Mouse (Mus musculus) forebrain, embryonic 16.5 days (tissue): ENCODE measurements at regions not wholly inside any gene's neighbourhood (a gene's known extent, or its start where the extent isn't known, plus 50 kb on each side); places are given as distances from the start of the nearest gene placed in this dataset. TPM values are rescaled to one million over a fixed set of nuclear protein-coding genes. Genes with fewer than 3 reads are reported as not detected.

Source experiments
- ATAC-seq: fragments of 200-750 bp; cut with Nextera tagmentation; 2 replicates; pipeline ENCODE4 v1.8.0; 2017; ENCODE audit warnings: mild to moderate bottlenecking, moderate library complexity
- H3K27ac ChIP-seq: fragments of 300-500 bp; sonication (generic); 2 replicates; pipeline ENCODE4 v1.5.1; 2014; ENCODE audit warnings: low read length, control low read depth
- H3K27me3 ChIP-seq: fragments of 300-500 bp; sonication (generic); replicated peaks from 2 replicates; pipeline ENCODE4 v1.6.1; 2014; ENCODE audit warnings: low read length; ENCODE audit not compliant: control insufficient read depth, insufficient read depth
- H3K36me3 ChIP-seq: fragments of 300-500 bp; sonication (generic); 2 replicates; pipeline ENCODE4 v1.6.1; 2014; ENCODE audit not compliant: control insufficient read depth, insufficient read depth
- H3K4me1 ChIP-seq: fragments of 300-500 bp; sonication (generic); replicated peaks from 2 replicates; pipeline ENCODE4 v1.6.1; 2014; ENCODE audit warnings: low read length; ENCODE audit not compliant: control insufficient read depth, insufficient read depth
- H3K4me2 ChIP-seq: fragments of 300-500 bp; sonication (generic); 2 replicates; pipeline ENCODE4 v1.6.1; 2014; ENCODE audit warnings: mild to moderate bottlenecking, low read length, control low read depth
- H3K4me3 ChIP-seq: fragments of 300-500 bp; sonication (generic); replicated peaks from 2 replicates; pipeline ENCODE4 v1.5.1; 2014; ENCODE audit warnings: mild to moderate bottlenecking, low read length, control low read depth
- H3K9ac ChIP-seq: fragments of 300-500 bp; sonication (generic); replicated peaks from 2 replicates; pipeline ENCODE4 v1.6.1; 2014; ENCODE audit warnings: low read depth, low read length, control low read depth
- H3K9me3 ChIP-seq: fragments of 300-500 bp; sonication (generic); 2 replicates; pipeline ENCODE4 v1.6.1; 2016; ENCODE audit warnings: low read length; ENCODE audit not compliant: control insufficient read depth
- WGBS: fragments of 180-500 bp; shearing (Covaris S2); extraction: QIAGEN DNeasy Blood & Tissue Kit; methylation state at CpG from one replicate; pipeline ENCODE4 v1.1.7; 2014; 5-methylcytosine and 5-hydroxymethylcytosine counted together
- microRNA-seq: library from miRNA; unstranded; fragments of <30 nt; microRNA quantifications from one replicate; pipeline ENCODE4, GENCODE M21; 2017

DNA sequence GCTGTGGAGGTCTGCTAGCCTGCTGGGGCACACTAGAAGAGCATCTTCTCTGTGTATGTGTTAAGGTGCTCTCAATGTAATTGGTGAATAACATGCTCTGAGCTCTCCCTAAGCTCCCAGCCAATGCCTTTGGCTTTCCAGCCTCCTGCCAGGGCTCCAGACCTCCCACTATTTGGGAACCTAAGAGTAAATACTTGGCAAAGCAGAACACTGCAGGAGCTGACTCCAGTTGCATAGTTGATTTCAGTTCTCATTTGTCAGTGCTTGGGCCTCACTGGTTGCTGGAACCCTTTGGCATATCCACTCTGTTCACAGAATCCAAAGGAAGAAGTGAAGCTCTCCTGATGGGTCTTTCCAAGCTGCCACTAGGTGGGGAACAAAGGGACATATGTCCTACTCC lies 602.7 kb downstream of the Gm826 start:
- H3K4me2 ChIP-seq = no peak overlapping the region
- no peak overlapping the region for H3K27ac ChIP-seq
- ATAC-seq = no peak
- no peaks in the 10 kb centered on the region; the same call in 1 of the 2 replicates for H3K4me1 ChIP-seq
- no peaks in the 10 kb centered on the region for H3K27me3 ChIP-seq
- H3K9me3 ChIP-seq = no peaks in the 10 kb centered on the region
- no peak overlapping the region for H3K4me3 ChIP-seq
- H3K9ac ChIP-seq = no peak overlapping the region
- H3K36me3 ChIP-seq = no peaks in the 10 kb centered on the region

DNA sequence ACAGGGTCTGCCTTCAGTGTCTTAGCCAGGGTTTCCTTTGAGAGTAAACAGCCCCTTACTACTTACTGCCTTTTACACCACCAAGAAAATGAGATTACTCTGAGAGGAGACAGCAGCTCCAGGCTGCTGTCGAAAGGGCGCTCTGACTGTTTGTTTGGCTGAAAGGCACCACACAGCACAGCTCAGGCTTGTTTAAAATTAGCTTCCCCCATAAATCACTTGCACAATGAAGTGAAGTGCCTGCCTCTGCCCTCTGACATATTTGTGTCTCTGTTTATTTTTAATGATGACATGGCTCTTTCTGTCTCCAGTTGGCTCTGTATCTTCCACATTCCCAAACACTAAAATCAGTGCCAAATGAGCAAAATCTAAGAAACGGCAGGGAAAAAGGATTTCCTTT lies 601.5 kb downstream of the Gm826 start:
- no peaks in the 10 kb centered on the region for H3K36me3 ChIP-seq
- no peak overlapping the region for H3K4me2 ChIP-seq
- H3K9ac ChIP-seq = no peak overlapping the region
- H3K4me3 ChIP-seq = no peak overlapping the region
- 37% methylated on average over 3 of the region's 3 CpGs for WGBS
- no peaks in the 10 kb centered on the region for H3K27me3 ChIP-seq
- no peak overlapping the region for H3K27ac ChIP-seq
- no peaks in the 10 kb centered on the region; the same call in 1 of the 2 replicates for H3K4me1 ChIP-seq
- no peak for ATAC-seq
- H3K9me3 ChIP-seq = no peaks in the 10 kb centered on the region

DNA sequence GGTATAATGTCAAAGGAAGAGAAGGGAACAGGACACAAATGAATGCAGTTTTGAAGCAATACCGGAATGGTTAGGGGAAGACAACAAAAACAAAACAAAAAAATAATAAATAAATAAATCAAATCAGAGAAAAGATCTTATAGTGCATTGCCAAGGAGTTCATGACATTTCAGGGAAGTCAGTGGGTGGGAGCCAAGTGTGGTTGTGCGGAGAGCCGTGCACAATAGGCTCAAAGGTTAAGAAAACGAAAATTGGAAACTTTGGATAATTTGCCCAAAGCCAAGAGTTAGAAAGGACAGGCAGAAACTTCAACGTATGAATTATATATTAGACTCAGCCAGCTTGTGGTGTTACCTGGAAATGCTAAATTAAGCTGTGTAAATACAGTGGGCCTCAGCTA lies 599.4 kb downstream of the Gm826 start:
- Histone ChIP-seq H3K36me3 (no peaks in the 10 kb centered on the region), H3K27me3 (no peaks in the 10 kb centered on the region), H3K4me3 (no peak overlapping the region), H3K4me2 (no peak overlapping the region), H3K9ac (no peak overlapping the region), H3K27ac (no peak overlapping the region), H3K9me3 (no peaks in the 10 kb centered on the region), H3K4me1 (no peaks in the 10 kb centered on the region; the same call in 1 of the 2 replicates)
- no peak for ATAC-seq
- WGBS = 78% methylated on average over 5 of the region's 5 CpGs

DNA sequence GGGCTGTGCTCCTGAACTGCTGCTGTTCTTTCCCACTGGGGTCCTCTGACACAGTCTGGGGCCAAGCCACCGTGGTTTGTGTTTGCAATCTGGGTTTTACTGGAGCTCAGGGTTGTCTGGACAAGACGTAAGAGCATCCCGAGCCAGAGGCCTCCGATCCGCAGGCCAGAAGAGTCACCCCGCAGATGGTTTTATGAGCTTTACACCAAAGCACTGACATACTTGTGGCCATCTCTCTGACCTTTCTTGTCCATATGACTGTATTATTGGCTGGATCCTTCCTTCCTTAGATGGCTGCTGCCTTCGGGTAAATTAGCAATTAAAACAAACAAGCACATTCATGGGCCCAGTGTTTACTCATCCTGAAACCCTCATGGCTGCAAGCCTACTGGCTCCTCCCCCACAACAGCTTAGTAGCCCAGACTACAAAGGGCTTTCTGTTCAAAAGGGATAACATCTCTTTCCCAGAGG lies 578.4 kb downstream of the Gm826 start:
- H3K4me1 ChIP-seq = peaks cover 5% of the 10 kb centered on the region
- no peaks in the 10 kb centered on the region for H3K36me3 ChIP-seq
- 0 out of 2 replicates have a peak overlapping the region, but pooled peaks have one; percentile 25 for H3K27ac ChIP-seq
- no peak overlapping the region for H3K4me3 ChIP-seq
- no peaks in the 10 kb centered on the region for H3K27me3 ChIP-seq
- WGBS = 29% methylated on average over 7 of the region's 7 CpGs
- H3K4me2 ChIP-seq = no peak overlapping the region
- peak; percentile 92 for ATAC-seq
- no peaks in the 10 kb centered on the region for H3K9me3 ChIP-seq
- H3K9ac ChIP-seq = no peak overlapping the region

DNA sequence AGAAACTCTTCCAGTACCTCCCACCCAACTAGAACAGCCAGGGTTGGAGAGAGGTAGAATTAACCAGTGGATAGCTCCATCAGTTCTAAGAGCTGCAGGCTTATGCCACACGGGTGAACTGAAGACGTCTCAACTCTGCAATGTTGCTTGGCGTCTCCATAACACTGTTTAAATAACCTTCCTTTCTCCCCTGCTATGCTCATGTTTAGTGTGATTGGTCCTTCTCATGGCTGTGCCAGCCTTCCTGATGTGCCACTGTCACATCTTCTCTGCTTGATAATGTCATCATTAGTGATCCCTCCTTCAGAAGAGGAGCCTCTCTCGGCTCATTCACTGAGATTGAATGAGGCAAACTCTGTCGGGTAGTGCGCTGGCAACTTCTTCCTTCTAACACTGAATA lies 573.2 kb downstream of the Gm826 start:
- WGBS = 86% methylated on average over 6 of the region's 6 CpGs
- H3K27me3 ChIP-seq = no peaks in the 10 kb centered on the region
- H3K4me1 ChIP-seq = peaks cover 4% of the 10 kb centered on the region
- H3K9ac ChIP-seq = no peak overlapping the region
- no peak overlapping the region for H3K4me2 ChIP-seq
- no peak for ATAC-seq
- no peaks in the 10 kb centered on the region for H3K9me3 ChIP-seq
- no peaks in the 10 kb centered on the region for H3K36me3 ChIP-seq
- H3K4me3 ChIP-seq = no peak overlapping the region
- no peak overlapping the region for H3K27ac ChIP-seq

DNA sequence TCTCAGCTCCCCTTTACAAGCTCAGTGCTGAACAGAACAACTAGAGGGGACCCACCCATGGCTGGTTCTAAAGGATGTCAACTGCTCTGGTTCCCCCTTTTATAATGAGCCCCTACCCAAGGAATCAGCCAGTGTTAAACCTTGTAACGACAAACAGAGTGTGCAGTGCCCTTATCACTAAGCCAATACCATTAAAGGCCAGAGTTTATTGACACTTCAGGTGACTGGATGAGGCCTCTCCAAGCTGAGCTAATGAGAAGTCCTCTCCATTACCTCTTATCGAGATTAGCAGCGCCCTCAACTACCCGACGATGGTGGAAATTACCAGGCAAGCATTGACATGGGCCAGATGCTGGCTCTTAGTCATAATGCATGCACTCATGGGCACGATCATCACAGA lies 570.8 kb downstream of the Gm826 start:
- WGBS = 84% methylated on average over 6 of the region's 6 CpGs
- no peak for ATAC-seq
- H3K4me1 ChIP-seq = no peaks in the 10 kb centered on the region

More for the DNA sequence above, 570.8 kb downstream of the Gm826 start:
- Histone ChIP-seq H3K36me3 (no peaks in the 10 kb centered on the region), H3K9ac (no peak overlapping the region), H3K4me2 (no peak overlapping the region), H3K9me3 (no peaks in the 10 kb centered on the region), H3K4me3 (no peak overlapping the region), H3K27me3 (no peaks in the 10 kb centered on the region), H3K27ac (no peak overlapping the region)

Small RNA genes lying in the stretch of these regions (microRNA-seq; reads per million reads assigned to microRNA genes)
- not detected for gene Gm44319
